Mouse (Mus musculus): Measurements from ENCODE around the gene Gaa. TPM values are rescaled to one million over a fixed set of nuclear protein-coding genes. Genes with fewer than 3 reads are reported as not detected.
"Not testable (repeated sequence)": the region's sequence is repeated elsewhere in the genome, so short reads cannot be mapped to it uniquely, and the experiment has no call there.

The Gaa gene
- polyA plus RNA-seq, 1 experiment from 2014 or later: 82.0 TPM

DNA sequence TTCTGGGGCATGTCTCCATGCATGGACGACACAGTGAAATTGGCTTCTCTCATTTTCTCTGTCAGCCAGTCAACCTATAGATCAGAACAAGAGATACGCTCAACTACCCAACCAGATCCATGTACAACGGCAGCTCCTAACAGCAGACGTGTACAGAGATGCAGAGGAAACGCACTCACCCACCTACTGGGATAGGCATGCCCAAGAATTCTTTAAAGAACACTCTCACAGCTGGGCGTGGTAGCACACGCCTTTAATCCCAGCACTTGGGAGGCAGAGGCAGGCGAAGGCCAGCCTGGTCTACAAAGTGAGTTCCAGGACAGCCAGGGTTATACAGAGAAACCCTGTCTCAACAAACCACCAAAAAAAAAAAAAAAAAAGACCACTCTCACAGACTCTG is 25.2 kb downstream of the Gaa start:
- ATAC-seq (ENCODE audit: insufficient number of reproducible peaks, low FRiP score, low TSS enrichment, low read depth): not testable (repeated sequence)

DNA sequence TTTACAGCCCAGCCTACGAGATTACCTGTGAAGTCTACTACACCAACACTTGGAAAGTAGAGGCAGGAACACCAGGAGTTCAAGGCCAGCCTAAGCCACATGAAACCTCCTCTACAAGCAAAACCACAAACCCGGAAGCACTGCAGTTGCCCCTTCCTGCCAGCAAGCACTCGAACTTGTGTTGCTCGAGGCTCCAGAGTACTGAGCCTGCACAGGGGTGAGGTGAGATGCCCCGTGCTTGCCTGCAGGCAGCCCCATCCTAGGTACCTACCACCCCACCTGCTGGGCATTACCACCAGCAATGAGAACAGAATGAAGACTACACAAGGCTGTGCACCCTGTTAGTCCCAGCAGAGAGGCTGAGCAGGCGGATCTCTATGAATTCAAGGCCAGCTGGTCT is 30.3 kb downstream of the Gaa start:
- no peak for ATAC-seq (ENCODE audit: insufficient number of reproducible peaks, low FRiP score, low TSS enrichment, low read depth)
- no peak overlapping the region for H3K4me2 ChIP-seq
- no peak overlapping the region for H3K9ac ChIP-seq
- H3K9me3 ChIP-seq: no peaks in the 10 kb centered on the region
- peaks cover 52% of the 10 kb centered on the region for H3K36me3 ChIP-seq
- H3K27ac ChIP-seq: no peak overlapping the region
- H3K4me1 ChIP-seq: peaks cover 15% of the 10 kb centered on the region
- WGBS: 85% methylated on average over 6 of the region's 6 CpGs
- peak overlapping the region; percentile 100; the same call in 1 of the 2 replicates for H3K4me3 ChIP-seq
- no peaks in the 10 kb centered on the region for H3K27me3 ChIP-seq

More for the DNA sequence above, 25.2 kb downstream of the Gaa start:
- H3K4me2 ChIP-seq, H3K4me1 ChIP-seq, H3K27ac ChIP-seq, H3K9ac ChIP-seq, H3K4me3 ChIP-seq, H3K27me3 ChIP-seq, H3K9me3 ChIP-seq: not testable (repeated sequence)
- peaks cover 97% of the 10 kb centered on the region for H3K36me3 ChIP-seq
- 94% methylated on average over 8 of the region's 8 CpGs for WGBS

DNA sequence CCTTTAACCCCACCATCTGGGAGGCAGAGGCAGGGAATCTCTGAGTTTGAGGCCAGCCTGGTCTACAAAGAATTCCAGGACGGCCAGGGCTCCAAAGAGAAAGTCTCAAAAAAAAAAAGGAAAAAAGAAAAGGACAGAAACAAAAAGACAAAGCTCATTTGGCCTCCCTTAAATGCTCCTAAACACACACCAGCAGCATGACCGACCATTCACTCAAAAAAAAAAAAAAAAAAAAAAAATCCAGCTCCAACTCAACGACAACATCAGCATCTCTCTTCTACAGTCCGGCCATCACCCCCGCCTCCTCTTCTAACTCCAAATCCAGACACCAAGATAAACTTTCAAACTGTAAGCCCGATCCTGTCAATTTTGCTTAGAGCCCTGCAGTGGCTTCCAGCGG is 31.2 kb downstream of the Gaa start:
- H3K36me3 ChIP-seq: peaks cover 43% of the 10 kb centered on the region
- no peaks in the 10 kb centered on the region for H3K9me3 ChIP-seq
- H3K4me1 ChIP-seq: peaks cover 15% of the 10 kb centered on the region
- no peak overlapping the region for H3K27ac ChIP-seq
- ATAC-seq (ENCODE audit: insufficient number of reproducible peaks, low FRiP score, low TSS enrichment, low read depth): no peak
- no peaks in the 10 kb centered on the region for H3K27me3 ChIP-seq
- H3K4me2 ChIP-seq: peak overlapping the region; percentile 67
- peak overlapping the region; percentile 100 for H3K4me3 ChIP-seq
- peak overlapping the region; percentile 99 for H3K9ac ChIP-seq
- 16% methylated on average over 7 of the region's 7 CpGs for WGBS

DNA sequence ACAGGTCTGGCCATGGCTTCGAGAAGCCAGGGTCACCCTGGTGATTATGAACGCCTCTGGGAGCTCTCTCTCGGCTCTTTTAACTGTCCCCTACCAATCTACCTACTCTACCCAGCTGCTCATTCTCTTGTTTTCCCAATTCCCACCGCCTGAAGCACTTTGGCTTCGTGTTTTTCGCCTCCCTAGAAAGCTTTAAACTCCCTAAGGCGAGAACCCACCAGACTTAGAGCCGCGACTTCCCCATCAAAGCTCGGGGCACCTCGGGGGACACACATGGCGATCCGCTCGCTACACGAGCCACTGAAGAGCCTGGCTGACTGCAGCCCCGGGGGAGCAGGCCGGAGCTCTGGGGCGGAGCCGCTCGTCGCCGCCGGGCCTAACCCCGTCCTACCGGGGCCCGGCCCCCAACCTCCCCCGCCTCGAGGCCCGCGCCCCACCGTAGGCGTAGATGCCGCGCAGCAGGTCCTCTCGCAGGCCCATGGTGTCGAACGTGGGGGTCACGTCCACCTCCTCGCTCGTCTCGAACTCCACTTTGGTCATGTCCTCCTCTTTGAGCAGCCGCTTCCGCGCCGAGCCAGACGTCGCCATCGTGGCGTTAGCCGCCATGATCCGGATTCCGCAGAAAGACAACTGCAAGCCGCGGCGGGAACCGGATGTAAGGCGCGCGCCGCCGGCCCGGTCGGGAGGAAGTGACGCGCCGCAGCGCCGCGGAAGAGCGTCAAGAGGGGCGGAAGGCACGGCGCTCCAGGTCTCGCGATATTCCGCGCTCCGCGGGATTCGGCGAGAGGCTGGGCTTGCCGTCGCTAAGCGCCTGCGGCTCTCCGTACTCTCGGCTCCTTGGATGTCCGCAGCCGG is 31.9 kb downstream of the Gaa start, which contains the start of gene Eif4a3:
Gene Eif4a3, minus strand, starts transcription at position 699 of the 855 bp plus-strand sequence.
- H3K27ac ChIP-seq: peak within 1 kb of the TSS; percentile 89
- H3K27me3 ChIP-seq: 0 out of 2 replicates have a peak, but pooled peaks cover under 1% of the 10 kb centered on the region
- H3K36me3 ChIP-seq: peaks cover 36% of the 10 kb centered on the region
- peak within 1 kb of the TSS; percentile 67 for H3K4me2 ChIP-seq
- peak within 1 kb of the TSS; percentile 100 for H3K4me3 ChIP-seq
- H3K9ac ChIP-seq: peak within 1 kb of the TSS; percentile 99
- H3K9me3 ChIP-seq: no peaks in the 10 kb centered on the region
- ATAC-seq (ENCODE audit: insufficient number of reproducible peaks, low FRiP score, low TSS enrichment, low read depth): peak; percentile 86
- WGBS: under 1% methylated on average over 89 of the region's 89 CpGs
- H3K4me1 ChIP-seq: peaks cover 15% of the 10 kb centered on the region

DNA sequence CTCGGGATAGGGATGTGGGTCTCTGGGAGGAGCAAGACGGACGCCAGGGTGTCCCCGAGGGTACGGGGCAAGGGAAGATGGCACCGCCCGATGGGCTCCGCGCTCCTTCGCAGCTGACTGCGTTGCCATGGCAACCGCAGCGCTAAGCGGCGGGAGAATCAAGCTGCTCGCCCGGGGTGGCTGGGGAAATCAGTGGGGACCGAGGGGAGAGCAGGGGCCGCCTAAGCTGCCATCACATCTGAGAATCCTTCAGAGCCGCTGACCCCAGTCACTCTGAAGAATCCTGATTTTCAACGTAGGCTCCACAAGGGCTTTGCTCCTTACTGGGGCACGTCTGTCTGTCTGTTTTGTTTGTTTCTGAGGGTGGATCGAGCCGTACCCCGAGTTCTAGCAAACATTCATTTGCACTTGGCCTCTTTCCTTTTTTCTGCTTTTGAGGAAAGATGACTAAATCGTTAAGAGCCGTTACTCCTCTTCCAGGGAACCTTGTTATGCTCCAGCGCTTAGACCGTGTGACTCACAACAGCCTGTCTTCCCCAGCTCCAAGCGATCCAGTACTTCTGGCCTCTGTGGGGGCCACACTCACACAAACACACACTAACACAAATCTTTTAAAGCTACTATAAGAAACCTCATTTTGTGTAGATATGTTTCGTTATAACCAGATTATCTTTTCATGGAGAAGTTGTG is 32.7 kb downstream of the Gaa start:
- no peaks in the 10 kb centered on the region for H3K9me3 ChIP-seq
- H3K4me1 ChIP-seq: peaks cover 15% of the 10 kb centered on the region
- peak overlapping the region; percentile 100 for H3K4me3 ChIP-seq
- peaks cover 28% of the 10 kb centered on the region for H3K36me3 ChIP-seq
- ATAC-seq (ENCODE audit: insufficient number of reproducible peaks, low FRiP score, low TSS enrichment, low read depth): no peak
- peak overlapping the region; percentile 66 for H3K4me2 ChIP-seq
- H3K9ac ChIP-seq: peak overlapping the region; percentile 76
- WGBS: 2% methylated on average over 31 of the region's 31 CpGs
- H3K27ac ChIP-seq: peak overlapping the region; percentile 89
- H3K27me3 ChIP-seq: 0 out of 2 replicates have a peak, but pooled peaks cover 6% of the 10 kb centered on the region

DNA sequence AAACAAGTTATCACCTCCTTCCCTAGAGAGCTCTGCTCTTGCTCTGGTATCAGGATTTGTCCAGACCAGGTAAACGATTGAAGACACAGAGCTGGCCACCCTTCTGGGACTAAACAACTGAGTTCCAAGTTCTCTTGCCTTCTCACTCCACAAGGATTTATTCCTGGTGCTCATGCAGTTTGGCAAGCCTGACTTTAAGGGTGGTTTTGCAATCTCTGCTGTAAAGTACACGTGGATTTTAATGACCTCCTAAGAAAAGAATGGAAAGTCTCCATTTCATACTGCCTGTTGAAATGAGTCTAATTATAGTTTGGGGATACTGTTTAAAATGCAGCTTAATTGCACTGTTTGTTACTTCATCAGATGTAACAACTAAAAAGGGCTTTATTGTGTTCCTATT is 33.3 kb downstream of the Gaa start:
- ATAC-seq (ENCODE audit: insufficient number of reproducible peaks, low FRiP score, low TSS enrichment, low read depth): no peak
- Histone ChIP-seq H3K36me3 (peaks cover 22% of the 10 kb centered on the region), H3K27ac (no peak overlapping the region), H3K9me3 (no peaks in the 10 kb centered on the region), H3K27me3 (0 out of 2 replicates have a peak, but pooled peaks cover 6% of the 10 kb centered on the region), H3K4me2 (no peak overlapping the region), H3K9ac (no peak overlapping the region), H3K4me1 (peaks cover 15% of the 10 kb centered on the region), H3K4me3 (no peak overlapping the region)
- WGBS: 25% methylated on average over 2 of the region's 2 CpGs

DNA sequence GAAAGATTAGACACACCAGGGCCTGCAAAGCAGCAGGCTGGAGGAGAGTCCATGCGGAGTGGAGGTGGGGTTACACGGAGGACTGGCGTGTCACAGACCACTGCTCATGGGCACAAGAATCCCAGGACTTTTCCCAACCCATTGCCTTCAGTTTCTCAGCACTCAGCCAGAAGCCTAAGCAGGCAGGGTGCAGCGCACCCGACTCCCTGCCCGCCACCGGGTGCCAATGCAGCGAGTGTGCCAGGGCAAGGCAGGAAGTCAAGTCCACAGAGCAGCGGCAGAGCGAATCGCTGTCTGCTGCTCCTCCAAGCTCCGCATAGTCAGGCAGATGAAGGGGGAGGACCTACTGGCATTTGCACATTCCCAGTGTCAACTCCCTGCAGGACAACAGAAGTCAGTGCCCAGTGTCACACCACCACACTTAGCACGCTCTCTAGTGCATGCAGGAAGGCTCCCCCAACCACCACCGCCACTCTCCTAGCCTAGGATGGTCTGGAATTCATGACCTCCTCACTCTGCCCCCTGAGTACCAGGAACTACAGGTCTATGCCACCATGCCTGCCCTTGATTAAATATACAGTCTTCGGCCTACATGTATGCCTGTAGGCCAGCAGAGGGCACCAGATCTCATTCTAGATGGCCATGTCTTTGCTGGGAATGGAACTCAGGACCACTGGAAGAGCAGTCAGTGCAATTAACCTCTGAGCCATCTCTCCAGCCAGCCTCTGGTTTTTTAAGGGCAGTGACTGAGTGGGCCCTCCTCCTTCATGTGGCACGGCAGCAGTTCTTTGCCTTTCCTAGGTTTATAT is 37.4 kb downstream of the Gaa start:
- no peak overlapping the region for H3K27ac ChIP-seq
- no peak for ATAC-seq (ENCODE audit: insufficient number of reproducible peaks, low FRiP score, low TSS enrichment, low read depth)
- no peaks in the 10 kb centered on the region for H3K9me3 ChIP-seq
- WGBS: 40% methylated on average over 16 of the region's 16 CpGs
- no peaks in the 10 kb centered on the region for H3K36me3 ChIP-seq
- no peak overlapping the region for H3K4me2 ChIP-seq
- peaks cover 18% of the 10 kb centered on the region for H3K4me1 ChIP-seq
- H3K9ac ChIP-seq: no peak overlapping the region
- H3K27me3 ChIP-seq: peaks cover 6% of the 10 kb centered on the region; the same call in 1 of the 2 replicates
- H3K4me3 ChIP-seq: no peak overlapping the region

DNA sequence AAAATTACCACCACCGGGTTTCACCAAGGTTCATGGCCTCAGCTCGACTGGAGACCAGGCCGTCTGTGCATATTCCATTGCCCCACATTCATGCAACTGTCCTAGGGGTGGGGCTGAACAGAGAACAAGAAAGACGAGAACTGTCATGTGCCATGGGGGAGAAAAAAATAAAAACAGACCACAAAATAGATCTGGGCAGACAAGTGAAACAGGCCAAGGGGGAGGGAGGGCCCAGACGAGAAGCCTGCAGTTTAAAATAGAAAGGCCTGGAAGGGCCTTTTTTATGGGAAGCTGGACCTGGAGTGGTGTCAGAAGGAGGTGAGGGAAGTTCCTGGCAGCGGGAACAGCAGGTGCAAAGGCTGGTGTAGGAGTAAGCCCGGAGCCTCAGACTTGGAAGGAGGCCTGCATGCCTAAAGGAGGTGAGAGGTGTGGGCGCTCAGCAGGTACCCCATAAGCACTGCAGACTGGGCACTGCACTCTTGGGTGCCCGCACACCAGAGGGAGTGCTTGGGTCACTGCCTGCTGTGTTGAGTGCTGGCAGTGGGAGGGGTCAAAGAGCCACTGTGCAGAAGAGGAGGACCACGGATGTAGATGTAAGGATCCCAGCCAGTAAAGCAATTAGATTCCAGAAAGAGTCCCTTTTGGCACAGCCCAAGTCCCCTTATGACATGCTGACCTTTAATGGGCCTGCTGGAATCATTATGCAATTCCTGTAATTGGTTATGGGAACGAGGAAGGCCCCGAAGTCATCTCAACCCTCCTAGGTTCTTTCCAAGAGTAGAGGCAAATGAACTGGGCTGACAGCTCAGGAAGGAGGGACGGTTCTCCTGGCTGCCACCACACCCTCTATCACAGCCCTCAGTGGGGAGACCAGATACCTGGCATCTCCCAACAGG is 39.3 kb downstream of the Gaa start:
- peak; percentile 41; the same call in 1 of the 2 replicates for ATAC-seq (ENCODE audit: insufficient number of reproducible peaks, low FRiP score, low TSS enrichment, low read depth)

DNA sequence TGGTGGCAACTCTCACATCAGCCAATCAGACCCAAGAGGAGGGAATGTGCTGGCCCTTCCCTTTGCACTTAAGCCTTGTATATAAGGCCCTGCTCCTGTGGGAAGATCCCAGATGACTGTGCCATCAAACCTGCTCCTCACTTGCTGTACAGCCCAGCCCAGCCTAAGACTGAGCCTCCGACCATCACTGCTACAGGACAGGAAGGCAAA is 39.9 kb downstream of the Gaa start, which contains the start of gene Card14:
Gene Card14, plus strand, starts transcription at position 111 of the 210 bp plus-strand sequence.
- peaks cover 15% of the 10 kb centered on the region for H3K4me1 ChIP-seq
- 33% methylated on average over 1 of the region's 1 CpGs for WGBS
- H3K9me3 ChIP-seq: no peaks in the 10 kb centered on the region
- H3K4me2 ChIP-seq: peak within 1 kb of the TSS; percentile 24
- peak within 1 kb of the TSS; percentile 16 for H3K4me3 ChIP-seq
- H3K27me3 ChIP-seq: peaks cover 12% of the 10 kb centered on the region
- H3K36me3 ChIP-seq: no peaks in the 10 kb centered on the region
- H3K9ac ChIP-seq: 0 out of 2 replicates have a peak within 1 kb of the TSS, but pooled peaks have one; percentile 7
- ATAC-seq (ENCODE audit: insufficient number of reproducible peaks, low FRiP score, low TSS enrichment, low read depth): no peak; the same call in 1 of the 2 replicates
- H3K27ac ChIP-seq: peak within 1 kb of the TSS; percentile 3; the same call in 1 of the 2 replicates

More for the DNA sequence above, 39.3 kb downstream of the Gaa start:
- H3K36me3 ChIP-seq: no peaks in the 10 kb centered on the region
- H3K9ac ChIP-seq: no peak overlapping the region
- peaks cover 15% of the 10 kb centered on the region for H3K4me1 ChIP-seq
- H3K27me3 ChIP-seq: peaks cover 12% of the 10 kb centered on the region
- WGBS: 43% methylated on average over 13 of the region's 13 CpGs
- H3K9me3 ChIP-seq: no peaks in the 10 kb centered on the region
- no peak overlapping the region for H3K4me2 ChIP-seq
- H3K4me3 ChIP-seq: no peak overlapping the region
- peak overlapping the region; percentile 3; the same call in 1 of the 2 replicates for H3K27ac ChIP-seq

DNA sequence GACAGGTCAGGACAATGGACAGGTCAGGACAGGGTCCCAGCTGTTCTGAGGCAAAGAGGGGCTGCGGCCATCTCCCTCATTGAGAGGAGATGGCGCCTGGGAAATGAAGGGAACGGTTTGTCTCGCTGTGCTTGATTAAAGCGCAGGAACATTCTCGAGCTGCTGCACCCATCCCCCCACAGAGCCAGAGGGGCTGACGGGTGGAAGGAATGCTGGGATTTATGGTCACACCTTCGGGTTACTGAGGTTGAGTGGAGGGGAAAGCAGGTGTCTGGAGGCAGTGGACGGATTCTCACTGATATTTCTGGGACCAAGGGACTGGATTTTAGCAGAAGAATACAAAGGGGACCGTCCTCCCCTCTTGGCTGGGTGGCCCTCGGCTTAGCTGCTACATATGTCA is 40.2 kb downstream of the Gaa start:
- peaks cover 12% of the 10 kb centered on the region for H3K27me3 ChIP-seq
- H3K4me3 ChIP-seq: peak overlapping the region; percentile 16
- H3K9me3 ChIP-seq: no peaks in the 10 kb centered on the region
- H3K36me3 ChIP-seq: no peaks in the 10 kb centered on the region
- peak overlapping the region; percentile 24 for H3K4me2 ChIP-seq
- H3K4me1 ChIP-seq: peaks cover 15% of the 10 kb centered on the region
- 0 out of 2 replicates have a peak overlapping the region, but pooled peaks have one; percentile 7 for H3K9ac ChIP-seq
- ATAC-seq (ENCODE audit: insufficient number of reproducible peaks, low FRiP score, low TSS enrichment, low read depth): 0 out of 2 replicates have a peak, but pooled peaks have one; percentile 26
- WGBS: 8% methylated on average over 11 of the region's 11 CpGs
- no peak overlapping the region for H3K27ac ChIP-seq
